Mouse (Mus musculus): ENCODE measurements at regions not wholly inside any gene's neighbourhood (a gene's known extent, or its start where the extent isn't known, plus 50 kb on each side); places are given as distances from the start of the nearest gene placed in this dataset.

DNA sequence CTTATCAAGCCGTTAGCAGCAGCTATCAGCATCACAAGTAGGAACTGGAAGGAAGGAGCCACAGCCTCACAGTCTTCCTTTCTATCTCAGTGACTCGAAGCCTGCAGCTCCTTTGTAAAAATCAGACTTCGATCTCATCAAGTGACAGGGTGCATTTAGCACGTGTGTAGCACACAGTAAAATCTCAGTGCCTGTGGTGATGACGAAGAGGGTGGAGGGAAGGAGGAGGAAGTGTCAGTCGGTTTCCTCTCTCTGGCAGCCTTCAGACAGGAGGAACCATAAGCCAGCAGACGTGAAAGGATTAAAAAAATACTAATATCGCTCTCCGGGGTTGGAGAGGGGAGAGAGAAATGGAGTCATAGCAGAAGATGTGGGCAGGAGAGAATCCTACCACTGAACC is 538.5 kb upstream of the Adam5 start:
- TF ChIP-seq CTCF (IDR thresholded peaks at IDR 0.05) = no peak
- no peak for TF ChIP-seq EP300 (IDR thresholded peaks at IDR 0.05)

Data from lung, postnatal 0 days (tissue).